Mouse (Mus musculus) midbrain, embryonic 12.5 days (tissue): Measurements from ENCODE around the gene Mov10l1. TPM values are rescaled to one million over a fixed set of nuclear protein-coding genes. Genes with fewer than 3 reads are reported as not detected.
A peak's percentile ranks its signal among the peaks of the same experiment; 100 is the strongest.

ENCODE experiments used
- ATAC-seq: fragments of 200-750 bp; cut with Nextera tagmentation; 2 replicates; pipeline ENCODE4 v1.8.0; 2017; ENCODE audit warnings: low read depth, moderate TSS enrichment, moderate library complexity; ENCODE audit not compliant: low FRiP score
- H3K27ac ChIP-seq: fragments of 300-500 bp; sonication (generic); replicated peaks from 2 replicates; pipeline ENCODE4 v1.5.1; 2016; ENCODE audit warnings: mild to moderate bottlenecking
- H3K27me3 ChIP-seq: fragments of 300-500 bp; sonication (generic); 2 replicates; pipeline ENCODE4 v1.6.1; 2016; ENCODE audit warnings: mild to moderate bottlenecking
- H3K36me3 ChIP-seq: fragments of 300-500 bp; sonication (generic); 2 replicates; pipeline ENCODE4 v1.6.1; 2016
- H3K4me1 ChIP-seq: fragments of 300-500 bp; sonication (generic); 2 replicates; pipeline ENCODE4 v1.6.1; 2016
- H3K4me2 ChIP-seq: fragments of 300-500 bp; sonication (generic); replicated peaks from 2 replicates; pipeline ENCODE4 v1.6.1; 2016; ENCODE audit warnings: mild to moderate bottlenecking, moderate library complexity
- H3K4me3 ChIP-seq: fragments of 300-500 bp; sonication (generic); 2 replicates; pipeline ENCODE4 v1.5.1; 2016; ENCODE audit warnings: mild to moderate bottlenecking
- H3K9ac ChIP-seq: fragments of 300-500 bp; sonication (generic); replicated peaks from 2 replicates; pipeline ENCODE4 v1.6.1; 2016; ENCODE audit warnings: mild to moderate bottlenecking, moderate library complexity
- H3K9me3 ChIP-seq: fragments of 300-500 bp; sonication (generic); 2 replicates; pipeline ENCODE4 v1.6.1; 2016; ENCODE audit warnings: mild to moderate bottlenecking
- WGBS: fragments of 180-500 bp; shearing (Covaris S2); methylation state at CpG from one replicate; pipeline ENCODE4 v1.1.7; 2016; 5-methylcytosine and 5-hydroxymethylcytosine counted together
- polyA plus RNA-seq: library from polyadenylated mRNA; unstranded; fragments of >200 nt; fragmentation: Nextera tagmentation; extraction: Ambion mirVana; gene quantifications from 2 replicates; pipeline ENCODE4 v1.2.1, GENCODE M21; 2016

Gene Mov10l1
- polyA plus RNA-seq, 1 experiment from 2014 or later = not detected

- Histone ChIP-seq H3K27ac (no peak overlapping the region), H3K9me3 (no peaks in the 10 kb centered on the region), H3K36me3 (no peaks in the 10 kb centered on the region), H3K9ac (no peak overlapping the region), H3K4me3 (no peak overlapping the region), H3K27me3 (peaks cover 89% of the 10 kb centered on the region), H3K4me1 (peaks cover 12% of the 10 kb centered on the region), H3K4me2 (no peak overlapping the region)
- 77% methylated on average over 6 of the region's 6 CpGs for WGBS
- ATAC-seq = no peak
Measured at GRCm38 (mm10) chr15:89063536-89063935, 80.8 kb downstream of the Mov10l1 start.

GRCm38 (mm10) chr15:89064891-89065290 is 82.2 kb downstream of the Mov10l1 start:
- peaks cover 94% of the 10 kb centered on the region for H3K27me3 ChIP-seq
- peaks cover 4% of the 10 kb centered on the region; the same call in 1 of the 2 replicates for H3K4me1 ChIP-seq
- no peaks in the 10 kb centered on the region for H3K9me3 ChIP-seq
- ATAC-seq = no peak
- no peaks in the 10 kb centered on the region for H3K36me3 ChIP-seq
- H3K9ac ChIP-seq = no peak overlapping the region
- no peak overlapping the region for H3K27ac ChIP-seq
- H3K4me2 ChIP-seq = no peak overlapping the region
- no peak overlapping the region for H3K4me3 ChIP-seq
- WGBS = 92% methylated on average over 5 of the region's 5 CpGs

- H3K36me3 ChIP-seq = no peaks in the 10 kb centered on the region
- no peaks in the 10 kb centered on the region for H3K9me3 ChIP-seq
- no peak overlapping the region; the same call in none of the 2 replicates for H3K4me2 ChIP-seq
- 40% methylated on average over 35 of the region's 35 CpGs for WGBS
- H3K4me3 ChIP-seq = 0 out of 2 replicates have a peak overlapping the region, but pooled peaks have one; percentile 10
- no peak overlapping the region for H3K27ac ChIP-seq
- H3K9ac ChIP-seq = 0 out of 2 replicates have a peak overlapping the region, but pooled peaks have one; percentile 24
- peaks cover 78% of the 10 kb centered on the region for H3K27me3 ChIP-seq
- no peaks in the 10 kb centered on the region for H3K4me1 ChIP-seq
- no peak for ATAC-seq
Measured at GRCm38 (mm10) chr15:89067609-89068008, 84.9 kb downstream of the Mov10l1 start.

GRCm38 (mm10) chr15:89068226-89068625 is 85.5 kb downstream of the Mov10l1 start:
- no peak overlapping the region for H3K4me3 ChIP-seq
- H3K4me2 ChIP-seq = no peak overlapping the region
- 0 out of 2 replicates have a peak overlapping the region, but pooled peaks have one; percentile 24 for H3K9ac ChIP-seq
- H3K9me3 ChIP-seq = no peaks in the 10 kb centered on the region
- WGBS = 44% methylated on average over 26 of the region's 26 CpGs
- no peak for ATAC-seq
- H3K27ac ChIP-seq = no peak overlapping the region
- H3K36me3 ChIP-seq = no peaks in the 10 kb centered on the region
- H3K4me1 ChIP-seq = no peaks in the 10 kb centered on the region
- H3K27me3 ChIP-seq = peaks cover 72% of the 10 kb centered on the region

- no peak overlapping the region for H3K4me2 ChIP-seq
- H3K27me3 ChIP-seq = peaks cover 62% of the 10 kb centered on the region
- H3K9me3 ChIP-seq = no peaks in the 10 kb centered on the region
- H3K4me3 ChIP-seq = no peak overlapping the region
- H3K9ac ChIP-seq = no peak overlapping the region; the same call in 1 of the 2 replicates
- H3K27ac ChIP-seq = no peak overlapping the region
- H3K36me3 ChIP-seq = no peaks in the 10 kb centered on the region
- WGBS = 79% methylated on average over 19 of the region's 19 CpGs
- H3K4me1 ChIP-seq = no peaks in the 10 kb centered on the region; the same call in 1 of the 2 replicates
- ATAC-seq = no peak
Measured at GRCm38 (mm10) chr15:89069336-89069840, 86.7 kb downstream of the Mov10l1 start.

- peaks cover 52% of the 10 kb centered on the region for H3K27me3 ChIP-seq
- H3K9ac ChIP-seq = no peak overlapping the region
- peaks cover 12% of the 10 kb centered on the region for H3K4me1 ChIP-seq
- no peak overlapping the region for H3K4me2 ChIP-seq
- H3K36me3 ChIP-seq = no peaks in the 10 kb centered on the region
- H3K9me3 ChIP-seq = no peaks in the 10 kb centered on the region
- ATAC-seq = no peak
- H3K4me3 ChIP-seq = no peak overlapping the region
- H3K27ac ChIP-seq = no peak overlapping the region
- 81% methylated on average over 24 of the region's 24 CpGs for WGBS
Measured at GRCm38 (mm10) chr15:89070606-89071005, 87.9 kb downstream of the Mov10l1 start.

GRCm38 (mm10) chr15:89073993-89074603 is 91.4 kb downstream of the Mov10l1 start:
- 83% methylated on average over 10 of the region's 10 CpGs for WGBS
- no peak overlapping the region for H3K4me2 ChIP-seq
- H3K27ac ChIP-seq = peak overlapping the region; percentile 83; the same call in 1 of the 2 replicates
- H3K9me3 ChIP-seq = no peaks in the 10 kb centered on the region
- H3K9ac ChIP-seq = peak overlapping the region; percentile 93; the same call in 1 of the 2 replicates
- H3K4me3 ChIP-seq = no peak overlapping the region
- peaks cover 17% of the 10 kb centered on the region for H3K27me3 ChIP-seq
- no peaks in the 10 kb centered on the region for H3K36me3 ChIP-seq
- H3K4me1 ChIP-seq = peaks cover 34% of the 10 kb centered on the region
- no peak for ATAC-seq

GRCm38 (mm10) chr15:89074613-89075477 is 92.1 kb downstream of the Mov10l1 start, which contains the start of gene Trabd:
Gene Trabd (plus strand): TSS chr15:89075124.
- Histone ChIP-seq H3K9ac (peak within 1 kb of the TSS; percentile 93), H3K4me1 (peaks cover 34% of the 10 kb centered on the region), H3K4me3 (peak within 1 kb of the TSS; percentile 84), H3K4me2 (peak within 1 kb of the TSS; percentile 82), H3K36me3 (0 out of 2 replicates have a peak, but pooled peaks cover 4% of the 10 kb centered on the region), H3K27me3 (peaks cover 10% of the 10 kb centered on the region), H3K27ac (peak within 1 kb of the TSS; percentile 83), H3K9me3 (no peaks in the 10 kb centered on the region)
- WGBS = 24% methylated on average over 11 of the region's 11 CpGs
- no peak for ATAC-seq

- H3K9me3 ChIP-seq = no peaks in the 10 kb centered on the region
- H3K36me3 ChIP-seq = 0 out of 2 replicates have a peak, but pooled peaks cover 4% of the 10 kb centered on the region
- H3K4me2 ChIP-seq = peak overlapping the region; percentile 82
- peak overlapping the region; percentile 83 for H3K27ac ChIP-seq
- peak overlapping the region; percentile 93 for H3K9ac ChIP-seq
- H3K27me3 ChIP-seq = 0 out of 2 replicates have a peak, but pooled peaks cover 6% of the 10 kb centered on the region
- H3K4me1 ChIP-seq = peaks cover 34% of the 10 kb centered on the region
- under 1% methylated on average over 27 of the region's 59 CpGs for WGBS
- H3K4me3 ChIP-seq = peak overlapping the region; percentile 84
- ATAC-seq = peak; percentile 92
Measured at GRCm38 (mm10) chr15:89075478-89076147, 92.9 kb downstream of the Mov10l1 start.

- under 1% methylated on average over 25 of the region's 39 CpGs for WGBS
- Histone ChIP-seq H3K4me1 (peaks cover 34% of the 10 kb centered on the region), H3K27ac (peak overlapping the region; percentile 83), H3K9me3 (no peaks in the 10 kb centered on the region), H3K9ac (peak overlapping the region; percentile 93), H3K4me3 (peak overlapping the region; percentile 84), H3K36me3 (peaks cover 9% of the 10 kb centered on the region; the same call in 1 of the 2 replicates), H3K4me2 (peak overlapping the region; percentile 82), H3K27me3 (0 out of 2 replicates have a peak, but pooled peaks cover under 1% of the 10 kb centered on the region)
- ATAC-seq = peak; percentile 73; the same call in 1 of the 2 replicates
Measured at GRCm38 (mm10) chr15:89076156-89076731, 93.5 kb downstream of the Mov10l1 start.
